Mouse (Mus musculus): ENCODE data around the gene Scn5a. TPM values are rescaled to one million over a fixed set of nuclear protein-coding genes. Genes with fewer than 3 reads are reported as not detected.

Gene Scn5a
- total and polyA plus RNA-seq, 2 experiments from 2014 or later: 0.77 to 8.2 TPM

GRCm38 (mm10) chr9:119472412-119472918 lies 106.4 kb downstream of the Scn5a start:
- no peak overlapping the region for H3K4me3 ChIP-seq (ENCODE audit: low read depth, low read length)
- WGBS: 89% methylated on average over 11 of the region's 11 CpGs
- ATAC-seq (no peak), DNase-seq (no peak)
- H3K27me3 ChIP-seq (ENCODE audit: insufficient read depth, low read length): no peaks in the 10 kb centered on the region
- H3K27ac ChIP-seq (ENCODE audit: low read depth, low read length): no peak overlapping the region
- TF ChIP-seq CTCF (IDR thresholded peaks at IDR 0.05; ENCODE audit: low read depth): no peak
- H3K4me1 ChIP-seq (ENCODE audit: insufficient read depth): no peaks in the 10 kb centered on the region
- no peaks in the 10 kb centered on the region for H3K9me3 ChIP-seq (ENCODE audit: low read length)
- H3K4me2 ChIP-seq (ENCODE audit: low read depth): no peak overlapping the region
- no peak overlapping the region for H3K9ac ChIP-seq
- peaks cover 8% of the 10 kb centered on the region; the same call in 1 of the 2 replicates for H3K36me3 ChIP-seq (ENCODE audit: insufficient read depth)

- H3K4me1 ChIP-seq (ENCODE audit: insufficient read depth): no peaks in the 10 kb centered on the region
- no peak overlapping the region for H3K9ac ChIP-seq
- ATAC-seq (no peak), DNase-seq (no peak)
- H3K4me2 ChIP-seq (ENCODE audit: low read depth): no peak overlapping the region
- H3K27ac ChIP-seq (ENCODE audit: low read depth, low read length): no peak overlapping the region
- H3K27me3 ChIP-seq (ENCODE audit: insufficient read depth, low read length): no peaks in the 10 kb centered on the region
- peaks cover 24% of the 10 kb centered on the region for H3K36me3 ChIP-seq (ENCODE audit: insufficient read depth)
- TF ChIP-seq CTCF (IDR thresholded peaks at IDR 0.05; ENCODE audit: low read depth): no peak
- WGBS: 81% methylated on average over 8 of the region's 8 CpGs
- no peak overlapping the region for H3K4me3 ChIP-seq (ENCODE audit: low read depth, low read length)
- H3K9me3 ChIP-seq (ENCODE audit: low read length): no peaks in the 10 kb centered on the region
Observed at GRCm38 (mm10) chr9:119469691-119470353, 109.0 kb downstream of the Scn5a start.

DNA sequence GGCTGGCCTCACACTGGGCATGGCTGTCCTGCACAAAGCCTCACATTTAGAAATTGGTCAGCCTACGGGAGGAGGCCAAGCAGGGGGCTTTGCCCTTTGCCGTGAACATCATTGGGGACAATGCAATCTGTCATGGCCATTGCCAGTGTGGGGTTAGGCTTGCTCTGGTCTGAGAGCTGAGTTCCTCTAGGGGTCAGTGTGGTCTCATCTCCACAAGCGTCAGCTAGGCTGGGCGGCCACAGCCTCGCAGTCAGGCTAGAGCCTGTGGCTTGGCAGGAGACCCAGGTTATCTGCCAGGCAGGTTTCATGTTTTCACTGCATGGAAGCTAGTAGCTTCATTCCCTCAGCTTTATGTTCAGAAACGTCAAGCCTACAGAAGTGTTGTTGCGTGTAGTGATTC lies 113.2 kb downstream of the Scn5a start:
- Histone ChIP-seq H3K4me1 (ENCODE audit: insufficient read depth) (no peaks in the 10 kb centered on the region), H3K4me3 (ENCODE audit: low read depth, low read length) (no peak overlapping the region), H3K9me3 (ENCODE audit: low read length) (no peaks in the 10 kb centered on the region), H3K27ac (ENCODE audit: low read depth, low read length) (no peak overlapping the region), H3K36me3 (ENCODE audit: insufficient read depth) (peaks cover 56% of the 10 kb centered on the region), H3K27me3 (ENCODE audit: insufficient read depth, low read length) (no peaks in the 10 kb centered on the region), H3K9ac (no peak overlapping the region), H3K4me2 (ENCODE audit: low read depth) (no peak overlapping the region)
- peak; percentile 68; the same call in 1 of the 2 replicates for ATAC-seq
- 53% methylated on average over 7 of the region's 7 CpGs for WGBS
- TF ChIP-seq CTCF (IDR thresholded peaks at IDR 0.05; ENCODE audit: low read depth): peak; percentile 60
- peak; percentile 40 for DNase-seq

- Histone ChIP-seq H3K4me3 (ENCODE audit: low read depth, low read length) (no peak overlapping the region), H3K4me1 (ENCODE audit: insufficient read depth) (no peaks in the 10 kb centered on the region), H3K9ac (no peak overlapping the region), H3K9me3 (ENCODE audit: low read length) (no peaks in the 10 kb centered on the region), H3K4me2 (ENCODE audit: low read depth) (no peak overlapping the region), H3K27me3 (ENCODE audit: insufficient read depth, low read length) (no peaks in the 10 kb centered on the region), H3K27ac (ENCODE audit: low read depth, low read length) (no peak overlapping the region), H3K36me3 (ENCODE audit: insufficient read depth) (peaks cover 56% of the 10 kb centered on the region)
- no peak for ATAC-seq
- TF ChIP-seq CTCF (IDR thresholded peaks at IDR 0.05; ENCODE audit: low read depth): no peak
- 89% methylated on average over 6 of the region's 6 CpGs for WGBS
- DNase-seq: no peak
Observed at GRCm38 (mm10) chr9:119465056-119465455, 113.8 kb downstream of the Scn5a start.

GRCm38 (mm10) chr9:119460410-119460809 lies 118.4 kb downstream of the Scn5a start:
- TF ChIP-seq CTCF (IDR thresholded peaks at IDR 0.05; ENCODE audit: low read depth): peak; percentile 98
- H3K36me3 ChIP-seq (ENCODE audit: insufficient read depth): peaks cover 52% of the 10 kb centered on the region
- no peaks in the 10 kb centered on the region for H3K4me1 ChIP-seq (ENCODE audit: insufficient read depth)
- DNase-seq (peak; percentile 88), ATAC-seq (peak; percentile 65; the same call in 1 of the 2 replicates)
- H3K9ac ChIP-seq: no peak overlapping the region
- no peak overlapping the region for H3K27ac ChIP-seq (ENCODE audit: low read depth, low read length)
- WGBS: 42% methylated on average over 8 of the region's 8 CpGs
- no peaks in the 10 kb centered on the region for H3K9me3 ChIP-seq (ENCODE audit: low read length)
- no peak overlapping the region for H3K4me2 ChIP-seq (ENCODE audit: low read depth)
- H3K27me3 ChIP-seq (ENCODE audit: insufficient read depth, low read length): no peaks in the 10 kb centered on the region
- no peak overlapping the region for H3K4me3 ChIP-seq (ENCODE audit: low read depth, low read length)

GRCm38 (mm10) chr9:119457122-119457521 lies 121.7 kb downstream of the Scn5a start:
- no peak for ATAC-seq
- H3K4me3 ChIP-seq (ENCODE audit: low read depth, low read length): no peak overlapping the region
- TF ChIP-seq CTCF (IDR thresholded peaks at IDR 0.05; ENCODE audit: low read depth): no peak
- 83% methylated on average over 14 of the region's 14 CpGs for whole genome bisulfite sequencing
- H3K27me3 ChIP-seq (ENCODE audit: insufficient read depth, low read length): no peaks in the 10 kb centered on the region
- H3K27ac ChIP-seq (ENCODE audit: low read depth, low read length): no peak overlapping the region
- DNase-seq: no peak
- peaks cover 36% of the 10 kb centered on the region for H3K36me3 ChIP-seq (ENCODE audit: insufficient read depth)
- no peak overlapping the region for H3K4me2 ChIP-seq (ENCODE audit: low read depth)
- H3K9ac ChIP-seq: no peak overlapping the region
- H3K4me1 ChIP-seq (ENCODE audit: insufficient read depth): no peaks in the 10 kb centered on the region
- no peaks in the 10 kb centered on the region for H3K9me3 ChIP-seq (ENCODE audit: low read length)

GRCm38 (mm10) chr9:119455967-119456366 lies 122.8 kb downstream of the Scn5a start:
- no peak for DNase-seq
- H3K4me3 ChIP-seq (ENCODE audit: low read depth, low read length): no peak overlapping the region
- no peak for TF ChIP-seq CTCF (IDR thresholded peaks at IDR 0.05; ENCODE audit: low read depth)
- peaks cover 43% of the 10 kb centered on the region for H3K36me3 ChIP-seq (ENCODE audit: insufficient read depth)
- no peak for ATAC-seq
- H3K27me3 ChIP-seq (ENCODE audit: insufficient read depth, low read length): no peaks in the 10 kb centered on the region
- H3K27ac ChIP-seq (ENCODE audit: low read depth, low read length): no peak overlapping the region
- no peak overlapping the region for H3K9ac ChIP-seq
- no peaks in the 10 kb centered on the region for H3K9me3 ChIP-seq (ENCODE audit: low read length)
- H3K4me2 ChIP-seq (ENCODE audit: low read depth): no peak overlapping the region
- 92% methylated on average over 14 of the region's 14 CpGs for WGBS
- H3K4me1 ChIP-seq (ENCODE audit: insufficient read depth): no peaks in the 10 kb centered on the region

Data from forebrain, postnatal 0 days (tissue).